In genomic region chr7:35636229-35636628, GRCm38 (mm10) we compare ENCODE assay signal across 9 mouse cellular contexts. TPM values are rescaled to one million over a fixed set of nuclear protein-coding genes. Genes with fewer than 3 reads are reported as not detected.
DNase-seq lines count a peak whose midpoint lies in the region; ATAC-seq and TF ChIP-seq lines count a peak whose summit lies in the region.
"Had no signal": no experiment of that assay in that cellular context is flagged by ENCODE, and none has a peak within 500 bp of the region (broad histone marks: within the 10 kb centered on the region; RNA-seq: fewer than 3 reads in every experiment).

No protein-coding gene starts in this region.

- peaks cover 28% of the 10 kb centered on the region for H3K36me3 ChIP-seq in heart, embryonic 11.5 days (ENCODE audit: control insufficient read depth, insufficient read depth, low read length)
- peaks cover 65% of the 10 kb centered on the region for H3K36me3 ChIP-seq in neural tube, embryonic 15.5 days
- peaks cover 47% of the 10 kb centered on the region for H3K36me3 ChIP-seq in liver, embryonic 14.5 days (replicated peaks; ENCODE audit: control insufficient read depth, insufficient read depth, low read depth)

- intact Hi-C loops in heart, postnatal 14 days (cut with DNase I) = loop anchor here (2.0 kb wide), 1 partner anchor 89 kb away; no protein-coding TSS in a partner anchor

- no peaks in the 10 kb centered on the region for H3K9me3 ChIP-seq in heart, embryonic 11.5 days (replicated peaks; ENCODE audit: control insufficient read depth, low read length)
- H3K9me3 ChIP-seq in neural tube, embryonic 15.5 days (replicated peaks) = no peaks in the 10 kb centered on the region
- no peaks in the 10 kb centered on the region for H3K9me3 ChIP-seq in liver, embryonic 14.5 days (ENCODE audit: control insufficient read depth, low read length)
- H3K9me3 ChIP-seq: limb, embryonic 12.5 days had no signal

- H3K27ac ChIP-seq in heart, embryonic 11.5 days (ENCODE audit: low read depth, low read length) = no peak overlapping the region
- H3K27ac ChIP-seq in neural tube, embryonic 15.5 days (replicated peaks) = no peak overlapping the region
- no peak overlapping the region for H3K27ac ChIP-seq in liver, embryonic 14.5 days
- H3K27ac ChIP-seq: limb, embryonic 12.5 days had no signal

- 66% methylated on average over 6 of the region's 6 CpGs for WGBS in heart, embryonic 11.5 days (ENCODE audit: insufficient replicate concordance)
- 76% methylated on average over 6 of the region's 6 CpGs for WGBS in neural tube, embryonic 15.5 days
- 67% methylated on average over 6 of the region's 6 CpGs for WGBS in liver, embryonic 14.5 days (ENCODE audit: insufficient replicate concordance)

- TF ChIP-seq EP300 in liver, embryonic 14.5 days (IDR thresholded peaks at IDR 0.05; ENCODE audit: low read depth) = no peak

- peak; percentile 17 to 50 for DNase-seq in heart, postnatal 14 days
- peak; percentile 40 for DNase-seq in neural tube, embryonic 10.5 days (ENCODE audit: extremely low spot score, low spot score)
- peak; percentile 22 for DNase-seq in adipocyte (ENCODE audit: low spot score)
- DNase-seq in liver, embryonic 14.5 days (ENCODE audit: low read depth in 3 of 3, low spot score in 3 of 3) = no peak
- no peak for DNase-seq in ovary, postnatal 14 days (ENCODE audit: low spot score)
- no peak for DNase-seq in gastrocnemius, postnatal 25 days

- H3K27me3 ChIP-seq in heart, embryonic 11.5 days (ENCODE audit: control insufficient read depth, insufficient read depth, low read length) = no peaks in the 10 kb centered on the region
- no peaks in the 10 kb centered on the region for H3K27me3 ChIP-seq in neural tube, embryonic 15.5 days (replicated peaks)
- H3K27me3 ChIP-seq in liver, embryonic 14.5 days (ENCODE audit: control insufficient read depth, insufficient read depth, low read length) = no peaks in the 10 kb centered on the region
- H3K27me3 ChIP-seq: limb, embryonic 12.5 days had no signal

- no peak overlapping the region for H3K4me3 ChIP-seq in heart, embryonic 11.5 days (ENCODE audit: low read depth, low read length)
- no peak overlapping the region for H3K4me3 ChIP-seq in neural tube, embryonic 15.5 days (replicated peaks)
- H3K4me3 ChIP-seq in liver, embryonic 14.5 days (ENCODE audit: insufficient read depth in 1 of 2, low read depth in 2 of 2, low read length in 2 of 2) = no peak overlapping the region
- H3K4me3 ChIP-seq: limb, embryonic 12.5 days had no signal

- no peak overlapping the region for H3K4me2 ChIP-seq in heart, embryonic 11.5 days
- no peak overlapping the region for H3K4me2 ChIP-seq in neural tube, embryonic 15.5 days
- no peak overlapping the region for H3K4me2 ChIP-seq in liver, embryonic 14.5 days (ENCODE audit: low read depth)
- H3K4me2 ChIP-seq: limb, embryonic 12.5 days had no signal

- H3K9ac ChIP-seq in heart, embryonic 11.5 days (ENCODE audit: low read depth, low read length) = no peak overlapping the region
- no peak overlapping the region for H3K9ac ChIP-seq in neural tube, embryonic 15.5 days (replicated peaks)
- H3K9ac ChIP-seq in liver, embryonic 14.5 days (replicated peaks) = no peak overlapping the region
- H3K9ac ChIP-seq: limb, embryonic 12.5 days had no signal

- peak; percentile 55 for TF ChIP-seq CTCF in liver, embryonic 14.5 days (IDR thresholded peaks at IDR 0.05; ENCODE audit: low read depth)

- no peak for ATAC-seq in heart, embryonic 11.5 days (replicated peaks; ENCODE audit: insufficient number of reproducible peaks, low FRiP score, low TSS enrichment)
- ATAC-seq in neural tube, embryonic 15.5 days (ENCODE audit: low FRiP score) = no peak
- ATAC-seq in liver, embryonic 14.5 days (ENCODE audit: insufficient read depth) = no peak

- H3K4me1 ChIP-seq in heart, embryonic 11.5 days (ENCODE audit: control insufficient read depth, insufficient read depth, low read length) = no peaks in the 10 kb centered on the region
- no peaks in the 10 kb centered on the region for H3K4me1 ChIP-seq in neural tube, embryonic 15.5 days
- no peaks in the 10 kb centered on the region for H3K4me1 ChIP-seq in liver, embryonic 14.5 days (replicated peaks; ENCODE audit: control insufficient read depth in 2 of 2, insufficient read depth in 2 of 2, low read length in 1 of 2)
- H3K4me1 ChIP-seq: limb, embryonic 12.5 days had no signal

RNA-seq across cellular contexts. Expression of gene Pdcd5, which starts 11.1 kb away (rescaled TPM):
- 10 to 100 TPM; 90.2 to 92.2 TPM for total RNA-seq in heart, postnatal 14 days (2021)
- polyA plus RNA-seq in heart, embryonic 11.5 days (2014; fragmentation: Nextera tagmentation; extraction: Ambion mirVana) = 296 and 323 TPM in 2 replicates
- 245 and 246 TPM in 2 replicates for polyA plus RNA-seq in neural tube, embryonic 15.5 days (2015; fragmentation: Nextera tagmentation; extraction: Ambion mirVana)
- polyA plus RNA-seq in liver, embryonic 14.5 days (2012; rRNA removed) = 30.5 and 85.7 TPM in 2 replicates
- 151 and 161 TPM in 2 replicates for polyA plus RNA-seq in liver, embryonic 14.5 days (2014; fragmentation: Nextera tagmentation; extraction: Ambion mirVana)
- 100 to 1,000 TPM; 110 to 118 TPM for total RNA-seq in gastrocnemius, postnatal 25 days (2021)

RNA-seq across cellular contexts. Expression of gene Ankrd27, which starts 50.2 kb away (rescaled TPM):
- 10 to 100 TPM; 15.6 to 15.8 TPM for total RNA-seq in heart, postnatal 14 days (2021)
- 15.5 and 18.8 TPM in 2 replicates for polyA plus RNA-seq in heart, embryonic 11.5 days (2014; fragmentation: Nextera tagmentation; extraction: Ambion mirVana)
- polyA plus RNA-seq in neural tube, embryonic 15.5 days (2015; fragmentation: Nextera tagmentation; extraction: Ambion mirVana) = 16.8 and 21.3 TPM in 2 replicates
- polyA plus RNA-seq in liver, embryonic 14.5 days (2012; rRNA removed) = 11.6 and 13.5 TPM in 2 replicates
- polyA plus RNA-seq in liver, embryonic 14.5 days (2014; fragmentation: Nextera tagmentation; extraction: Ambion mirVana) = 20.9 and 22.8 TPM in 2 replicates
- 10 to 100 TPM in 1 of 2 experiments, 1 to 10 TPM in 1; 7.9 to 11.1 TPM for total RNA-seq in gastrocnemius, postnatal 25 days (2021)

RNA-seq across cellular contexts. Expression of gene Rgs9bp, which starts 50.8 kb away (rescaled TPM):
- under 1 TPM; 0.07 TPM for total RNA-seq in heart, postnatal 14 days (2021)
- 1.0 and 1.7 TPM in 2 replicates for polyA plus RNA-seq in heart, embryonic 11.5 days (2014; fragmentation: Nextera tagmentation; extraction: Ambion mirVana)
- polyA plus RNA-seq in neural tube, embryonic 15.5 days (2015; fragmentation: Nextera tagmentation; extraction: Ambion mirVana) = 0.14 and 0.17 TPM in 2 replicates
- polyA plus RNA-seq in liver, embryonic 14.5 days (2012; rRNA removed) = 0.08 and 0.11 TPM in 2 replicates
- 0.03 and 0.05 TPM in 2 replicates for polyA plus RNA-seq in liver, embryonic 14.5 days (2014; fragmentation: Nextera tagmentation; extraction: Ambion mirVana)
- total RNA-seq in gastrocnemius, postnatal 25 days (2021) = under 1 TPM; 0.05 to 0.43 TPM

Comparison
In these comparisons a context has a peak if more than half of its experiments do, and no peak if none do; other contexts are left out.
1. DNase-seq: peak in heart, postnatal 14 days (2 of 2), neural tube, embryonic 10.5 days (single experiment) and adipocyte (single experiment); none in liver, embryonic 14.5 days (0 of 3), ovary, postnatal 14 days (single experiment) and gastrocnemius, postnatal 25 days (single experiment).